Mouse (Mus musculus): ENCODE measurements at regions not wholly inside any gene's neighbourhood (a gene's known extent, or its start where the extent isn't known, plus 50 kb on each side); places are given as distances from the start of the nearest gene placed in this dataset.
"Not testable (repeated sequence)": the region's sequence is repeated elsewhere in the genome, so short reads cannot be mapped to it uniquely, and the experiment has no call there.

DNA sequence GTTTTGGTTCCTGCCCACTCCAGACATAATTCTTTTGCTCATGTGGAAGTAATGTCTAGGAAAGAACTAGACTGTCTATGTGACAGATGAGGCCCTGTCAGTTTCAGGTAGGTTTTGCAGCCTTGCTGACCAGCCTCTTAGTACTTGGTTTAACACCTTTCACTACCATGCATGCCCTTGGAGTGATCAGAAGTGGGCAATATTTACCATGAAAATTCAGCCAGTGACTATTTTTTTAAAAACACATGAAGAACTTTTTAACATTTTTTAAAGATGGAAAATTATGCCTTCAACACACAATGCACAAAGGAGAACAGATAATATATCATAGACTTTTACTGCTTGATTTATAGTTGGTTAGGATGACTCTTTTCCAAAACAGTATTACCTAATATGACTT lies 58.1 kb downstream of the Cox7c start:
- DNase-seq, result no peak

DNA sequence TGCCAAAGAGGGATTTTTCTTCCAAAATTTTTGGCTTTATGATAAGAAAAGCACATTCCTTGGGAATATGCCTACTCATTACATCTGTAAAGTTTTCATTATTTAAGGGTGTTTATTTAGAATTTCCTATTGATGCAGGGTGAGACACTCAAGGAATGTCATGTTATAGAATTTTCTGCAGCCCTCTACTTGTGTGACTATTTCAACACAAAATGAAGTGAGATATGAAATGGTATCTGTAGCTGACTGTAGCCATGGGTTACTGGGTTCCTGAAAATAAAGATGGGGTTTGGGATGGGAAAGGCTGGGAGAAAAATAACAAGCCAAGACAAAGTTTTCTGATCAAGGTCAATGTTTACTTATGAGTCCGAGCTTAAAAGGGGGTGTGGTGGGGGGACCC lies 64.6 kb downstream of the Cox7c start:
- no peak for DNase-seq

DNA sequence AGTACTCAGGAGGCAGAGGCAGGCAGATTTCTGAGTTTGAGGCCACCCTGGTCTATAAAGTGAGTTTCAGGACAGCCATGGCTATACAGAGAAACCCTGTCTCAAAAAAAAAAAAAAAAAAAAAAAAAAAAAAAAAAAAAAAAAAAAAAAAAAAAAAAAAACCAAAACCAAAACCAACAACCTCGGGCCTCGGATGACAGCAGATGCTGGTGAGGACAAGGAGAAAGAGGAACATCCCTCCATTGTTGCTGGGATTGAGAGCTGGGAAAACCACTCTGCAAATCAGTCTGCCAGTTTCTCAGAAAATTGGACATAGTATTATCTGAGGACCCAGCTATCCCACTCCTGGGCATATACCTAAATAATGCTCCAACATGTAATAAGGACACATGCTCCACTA lies 82.7 kb downstream of the Cox7c start:
- not testable (repeated sequence) for DNase-seq

DNA sequence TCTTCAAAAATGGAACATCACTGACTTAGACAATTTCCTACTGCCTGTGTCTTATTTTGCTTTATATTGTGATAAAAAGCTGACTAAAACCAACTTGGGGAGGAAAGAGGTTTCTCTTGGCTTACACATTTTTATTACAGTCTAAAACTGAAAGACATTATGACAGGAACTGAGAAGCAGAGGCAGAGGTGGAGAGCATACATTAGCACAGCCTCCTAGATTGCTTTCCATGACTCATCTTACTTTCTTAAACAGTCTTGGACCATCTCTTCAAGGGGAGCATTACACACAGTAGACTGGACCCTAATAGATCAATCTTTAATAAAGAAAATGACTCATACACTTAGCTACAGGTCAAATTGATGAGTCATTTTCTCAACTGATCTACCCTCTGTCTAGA lies 91.4 kb downstream of the Cox7c start:
- no peak for DNase-seq

DNA sequence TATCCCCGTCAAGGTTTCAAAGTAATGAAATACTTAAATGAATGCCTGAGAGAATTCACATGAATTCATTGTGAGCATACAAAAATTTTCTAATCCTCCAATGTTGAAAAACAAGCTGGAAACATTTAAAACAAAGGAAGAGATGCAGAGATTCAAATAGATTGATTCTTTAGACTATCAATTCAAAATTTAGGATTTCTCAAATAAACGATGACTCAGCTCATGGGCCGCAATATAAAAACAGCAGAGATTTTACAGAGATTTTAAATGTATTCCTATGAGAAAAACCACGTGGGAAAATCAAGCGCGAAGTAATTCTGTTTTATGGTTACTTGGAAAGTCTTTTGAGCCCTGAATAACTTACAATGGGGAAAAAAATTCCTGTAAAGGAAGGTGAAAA lies 93.8 kb downstream of the Cox7c start:
- no peak for DNase-seq

DNA sequence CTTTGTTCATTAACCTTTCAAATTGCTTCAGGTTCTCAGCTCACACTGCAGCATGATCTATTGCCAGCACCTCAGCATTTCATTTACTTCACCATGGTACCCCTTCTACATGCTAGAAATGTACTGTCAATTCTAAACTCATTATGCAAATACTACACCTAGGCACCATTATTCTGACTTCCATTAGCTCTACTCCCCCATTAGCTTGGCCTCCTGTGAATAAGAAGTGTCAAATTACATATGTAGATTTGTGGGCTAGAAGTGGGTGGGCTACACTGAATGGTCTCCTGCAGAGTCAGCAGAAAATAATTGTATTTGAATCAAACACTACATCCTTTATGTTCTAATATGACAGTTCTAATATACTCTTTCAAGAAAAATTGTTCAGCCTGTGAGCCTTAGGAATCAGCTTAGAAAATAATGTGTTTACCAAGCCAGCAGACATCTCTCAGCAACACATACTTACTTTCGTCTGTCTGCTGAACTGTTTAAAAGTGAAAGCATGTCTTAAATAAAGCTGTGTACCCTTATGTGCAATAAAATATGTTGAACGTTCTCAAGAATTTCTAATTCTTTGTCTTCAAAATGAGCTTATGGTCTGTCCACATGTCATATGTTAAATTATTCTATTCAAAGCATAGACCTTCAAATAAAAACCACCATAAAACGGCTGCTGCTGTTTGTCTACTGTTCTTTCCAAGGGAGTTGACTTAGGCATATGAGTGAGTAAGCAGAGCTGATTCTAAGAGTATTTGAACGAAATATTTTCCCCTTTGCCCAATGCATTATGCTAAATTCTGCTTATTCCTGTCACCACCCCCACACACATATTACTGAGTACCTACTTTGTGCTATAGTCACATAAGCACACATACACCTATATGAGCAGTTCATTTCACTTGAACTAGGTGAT lies 119.6 kb downstream of the Cox7c start:
- DNase-seq, result no peak

DNA sequence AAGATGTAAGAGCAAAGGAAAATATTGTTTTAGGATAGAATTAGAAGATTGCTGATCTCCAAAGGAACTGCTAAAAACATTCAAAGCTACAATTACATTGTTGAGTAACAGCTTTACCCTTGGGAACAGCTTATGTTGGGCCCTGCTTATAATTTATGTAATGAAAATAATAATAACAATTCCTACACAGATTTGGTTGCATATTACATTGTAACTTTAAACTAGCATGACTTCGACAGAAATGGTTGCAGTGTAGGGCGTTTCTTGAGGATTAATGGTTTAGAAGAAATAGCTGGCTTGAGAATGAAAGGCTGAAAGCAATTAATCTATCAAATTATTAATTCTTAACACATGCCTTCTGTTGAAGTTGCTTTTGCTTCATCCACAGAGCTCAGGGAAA lies 120.4 kb downstream of the Cox7c start:
- DNase-seq, result no peak

DNA sequence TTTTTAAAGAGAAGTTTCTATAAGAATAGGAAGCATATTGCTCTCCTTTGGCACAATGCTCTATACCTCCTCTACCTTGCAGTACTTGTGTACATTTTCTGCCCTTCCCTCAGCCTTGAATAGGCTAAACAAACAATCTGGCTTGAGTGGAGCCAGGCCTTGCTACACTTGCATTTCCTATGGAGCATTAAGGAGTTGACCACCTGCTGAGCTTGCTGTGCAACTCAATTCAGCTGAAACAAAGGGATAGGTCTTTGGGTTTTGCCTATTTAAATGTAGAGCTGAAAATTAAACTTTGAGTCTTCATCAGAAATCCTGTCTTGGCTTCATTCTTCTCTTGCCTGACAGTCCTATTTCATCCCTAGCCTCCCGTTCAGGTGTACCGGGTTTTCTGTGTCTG lies 124.0 kb downstream of the Cox7c start:
- DNase-seq, result no peak

DNA sequence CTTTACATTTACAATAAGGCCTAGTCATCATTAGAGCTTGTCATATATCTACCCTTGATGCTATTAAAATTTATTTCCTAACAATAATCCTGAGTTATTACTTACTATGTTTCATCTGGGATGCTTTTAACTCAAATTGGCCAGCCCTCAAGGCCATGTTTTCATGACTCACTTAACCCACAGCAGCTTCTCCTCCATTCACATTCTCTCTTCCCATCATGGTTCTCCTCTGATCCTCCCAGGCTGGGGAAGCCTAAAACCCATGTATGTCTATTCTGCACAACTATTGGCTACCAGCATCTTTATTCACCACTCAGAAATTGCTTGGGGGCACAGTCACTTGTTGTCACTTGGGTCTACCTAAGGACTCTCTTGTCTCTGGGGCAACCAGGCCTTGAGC lies 144.9 kb downstream of the Cox7c start:
- DNase-seq, result no peak

DNA sequence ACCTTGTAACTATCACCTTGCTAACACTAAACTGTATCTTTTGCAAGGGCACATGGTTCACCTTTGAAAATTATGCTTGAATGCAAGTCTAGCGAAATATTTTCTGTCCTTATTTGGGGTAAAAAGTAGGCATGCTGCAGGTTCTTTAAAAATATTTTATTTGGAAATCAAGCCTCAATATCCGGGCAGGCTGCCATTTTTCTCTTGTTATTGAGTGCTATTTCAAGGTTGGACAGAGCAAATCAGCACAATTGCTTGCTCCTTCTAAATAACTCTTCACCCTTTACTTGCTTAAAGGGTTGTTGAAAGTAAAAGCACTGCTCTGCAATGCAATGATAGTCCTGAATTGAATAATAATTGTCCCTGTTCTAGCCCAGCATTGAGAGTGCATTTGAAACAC lies 149.0 kb downstream of the Cox7c start:
- peak; percentile 26 for DNase-seq

DNA sequence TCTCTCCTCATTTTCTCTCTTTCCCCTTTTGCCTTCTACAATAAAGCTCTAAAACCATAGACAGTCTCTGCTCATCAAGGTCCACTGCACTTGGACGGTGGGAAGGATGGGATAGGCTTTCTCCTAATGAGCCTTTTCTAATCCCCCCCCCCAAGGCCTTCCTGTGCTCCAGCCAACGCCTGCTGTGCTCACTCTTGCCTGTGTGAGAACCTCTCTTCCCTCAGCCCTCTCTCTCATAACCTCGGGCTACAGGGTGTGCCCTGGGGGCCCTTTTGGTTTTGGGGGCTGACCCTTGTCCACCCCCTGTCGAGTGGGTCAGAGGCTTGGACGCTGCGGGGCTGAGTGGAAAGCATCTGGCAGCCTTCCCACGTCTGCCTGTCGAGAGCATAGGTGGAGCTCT lies 151.6 kb downstream of the Cox7c start:
- DNase-seq, result no peak

DNA sequence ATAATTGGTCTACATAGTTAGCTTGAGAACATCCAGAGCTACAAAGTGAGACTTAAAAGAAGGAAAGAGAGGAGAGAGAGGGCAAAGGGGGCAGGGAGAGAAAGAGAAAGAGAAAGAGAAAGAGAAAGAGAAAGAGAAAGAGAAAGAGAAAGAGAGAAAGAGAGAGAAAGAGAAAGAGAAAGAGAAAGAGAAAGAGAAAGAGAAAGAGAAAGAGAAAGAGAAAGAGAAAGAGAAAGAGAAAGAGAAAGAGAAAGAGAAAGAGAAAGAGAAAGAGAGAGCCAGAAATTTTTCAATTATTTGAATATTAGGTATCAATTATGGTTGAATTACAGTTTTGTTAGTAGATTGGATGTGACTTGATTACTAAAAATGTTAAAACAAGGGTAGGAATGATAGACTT lies 156.9 kb downstream of the Cox7c start:
- not testable (repeated sequence) for DNase-seq

DNA sequence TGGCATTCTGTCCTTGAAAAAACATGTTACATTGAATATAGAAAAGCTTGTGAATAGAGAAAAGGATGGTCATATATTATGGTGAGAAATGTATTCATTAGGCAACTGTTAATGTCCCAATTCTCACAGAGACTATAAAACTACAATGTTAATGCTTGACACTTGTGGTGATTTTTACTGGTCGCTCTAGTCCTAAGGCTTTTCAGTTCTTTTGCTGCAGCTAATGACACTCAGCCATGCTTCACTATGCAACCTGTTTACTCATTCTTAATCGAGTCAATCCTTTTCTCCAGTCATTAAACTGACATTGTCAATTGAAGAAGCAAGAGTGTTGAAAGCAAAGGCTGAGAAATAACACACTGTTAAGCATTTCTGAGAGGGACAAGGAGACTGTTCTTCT lies 163.9 kb downstream of the Cox7c start:
- no peak for DNase-seq

DNA sequence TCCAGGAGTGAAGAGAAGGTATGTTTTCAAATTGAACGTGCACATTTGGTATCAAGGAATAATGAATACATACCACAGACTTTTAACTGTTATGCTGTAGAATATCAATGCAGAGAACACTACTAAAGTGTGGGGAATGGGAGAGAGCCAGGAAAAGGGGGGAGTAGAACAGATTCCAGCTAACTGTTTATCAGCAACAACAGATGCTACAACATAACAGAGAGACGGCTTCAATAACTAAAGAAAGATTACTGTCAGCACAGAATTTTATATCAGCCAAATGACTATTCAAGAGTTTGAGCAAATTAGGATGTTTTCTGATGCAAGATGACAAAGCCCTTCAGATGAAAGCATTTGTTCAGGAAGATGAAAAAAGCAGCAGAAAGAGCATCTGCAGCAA lies 183.0 kb downstream of the Cox7c start:
- DNase-seq, result no peak

DNA sequence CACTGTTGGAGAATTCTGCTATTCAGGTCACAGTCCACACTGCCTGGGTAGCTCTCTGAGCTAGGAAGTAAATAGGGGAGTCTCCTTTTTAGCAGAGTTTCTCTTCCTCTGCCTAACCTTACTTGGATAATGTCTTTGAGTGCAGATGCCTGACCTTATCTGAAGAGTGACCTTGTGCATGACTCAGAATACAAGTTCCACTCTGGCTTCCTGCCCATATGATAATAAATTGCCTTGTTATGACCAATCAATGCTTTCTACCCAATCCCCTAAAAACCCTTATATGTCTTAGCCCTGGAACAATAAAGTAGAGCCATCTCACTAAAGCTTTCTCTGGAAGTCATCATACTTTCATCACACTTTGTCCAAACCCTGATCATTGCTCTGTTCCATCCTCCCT lies 198.4 kb downstream of the Cox7c start:
- DNase-seq, result no peak

DNA sequence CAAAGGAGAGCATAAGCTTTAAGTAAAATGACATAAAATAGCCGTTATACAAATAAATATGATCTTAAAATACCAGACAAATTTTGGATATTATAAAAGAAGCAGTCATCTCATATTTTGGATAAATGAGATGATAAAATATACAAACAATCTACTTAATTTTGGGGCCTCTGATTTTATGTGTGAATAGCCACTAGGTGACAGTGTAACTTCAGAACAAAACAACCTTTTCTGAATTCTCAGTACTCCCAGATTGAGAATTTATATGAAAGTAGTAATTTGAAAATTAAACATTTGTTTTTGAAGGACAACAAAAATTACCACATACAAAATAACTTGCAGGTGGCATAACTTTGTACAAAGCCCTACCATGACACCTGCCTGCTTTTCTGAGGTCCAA lies 216.8 kb downstream of the Cox7c start:
- no peak for DNase-seq

All from lung, postnatal 14 days (tissue).